Mouse (Mus musculus): ENCODE measurements at regions not wholly inside any gene's neighbourhood (a gene's known extent, or its start where the extent isn't known, plus 50 kb on each side); places are given as distances from the start of the nearest gene placed in this dataset.
"Not testable (repeated sequence)": the region's sequence is repeated elsewhere in the genome, so short reads cannot be mapped to it uniquely, and the experiment has no call there.

GRCm38 (mm10) chr10:119094166-119094565, 145.7 kb downstream of the Cand1 start:
- no peaks in the 10 kb centered on the region for H3K27me3 ChIP-seq
- H3K4me1 ChIP-seq, result peaks cover 3% of the 10 kb centered on the region; the same call in 1 of the 2 replicates
- H3K4me2 ChIP-seq (replicated peaks), result no peak overlapping the region
- no peak overlapping the region for H3K4me3 ChIP-seq
- H3K9ac ChIP-seq, result no peak overlapping the region
- no peak for ATAC-seq (ENCODE audit: insufficient number of reproducible peaks, insufficient read depth, low FRiP score, low TSS enrichment)
- no peaks in the 10 kb centered on the region for H3K36me3 ChIP-seq
- 89% methylated on average over 11 of the region's 11 CpGs for WGBS
- H3K9me3 ChIP-seq, result no peaks in the 10 kb centered on the region
- no peak overlapping the region for H3K27ac ChIP-seq

- Histone ChIP-seq H3K36me3 (no peaks in the 10 kb centered on the region), H3K27me3 (no peaks in the 10 kb centered on the region), H3K4me1 (no peaks in the 10 kb centered on the region), H3K9me3 (no peaks in the 10 kb centered on the region), H3K4me3 (no peak overlapping the region), H3K9ac (no peak overlapping the region), H3K27ac (no peak overlapping the region), H3K4me2 (replicated peaks) (no peak overlapping the region)
- ATAC-seq (ENCODE audit: insufficient number of reproducible peaks, insufficient read depth, low FRiP score, low TSS enrichment), result no peak
- 92% methylated on average over 4 of the region's 4 CpGs for WGBS
Observed at GRCm38 (mm10) chr10:119087886-119088285, 152.0 kb downstream of the Cand1 start.

- H3K27me3 ChIP-seq, result no peaks in the 10 kb centered on the region
- H3K27ac ChIP-seq, result no peak overlapping the region
- H3K4me3 ChIP-seq, result no peak overlapping the region
- no peak for ATAC-seq (ENCODE audit: insufficient number of reproducible peaks, insufficient read depth, low FRiP score, low TSS enrichment)
- H3K36me3 ChIP-seq, result no peaks in the 10 kb centered on the region
- no peaks in the 10 kb centered on the region for H3K9me3 ChIP-seq
- 91% methylated on average over 5 of the region's 5 CpGs for WGBS
- no peak overlapping the region for H3K4me2 ChIP-seq (replicated peaks)
- no peak overlapping the region for H3K9ac ChIP-seq
- no peaks in the 10 kb centered on the region for H3K4me1 ChIP-seq
Observed at GRCm38 (mm10) chr10:119087071-119087665, 152.7 kb downstream of the Cand1 start.

GRCm38 (mm10) chr10:119086450-119086849, 153.4 kb downstream of the Cand1 start:
- no peak overlapping the region for H3K4me2 ChIP-seq (replicated peaks)
- no peak overlapping the region for H3K4me3 ChIP-seq
- H3K4me1 ChIP-seq, result no peaks in the 10 kb centered on the region
- no peaks in the 10 kb centered on the region for H3K9me3 ChIP-seq
- no peak for ATAC-seq (ENCODE audit: insufficient number of reproducible peaks, insufficient read depth, low FRiP score, low TSS enrichment)
- no peaks in the 10 kb centered on the region for H3K36me3 ChIP-seq
- 62% methylated on average over 5 of the region's 5 CpGs for WGBS
- no peaks in the 10 kb centered on the region for H3K27me3 ChIP-seq
- H3K9ac ChIP-seq, result no peak overlapping the region
- H3K27ac ChIP-seq, result no peak overlapping the region

GRCm38 (mm10) chr10:119083431-119083830, 156.4 kb downstream of the Cand1 start:
- H3K4me3 ChIP-seq, result no peak overlapping the region
- H3K36me3 ChIP-seq, result no peaks in the 10 kb centered on the region
- no peak overlapping the region for H3K4me2 ChIP-seq (replicated peaks)
- H3K27ac ChIP-seq, result no peak overlapping the region
- H3K27me3 ChIP-seq, result no peaks in the 10 kb centered on the region
- no peak overlapping the region for H3K9ac ChIP-seq
- whole genome bisulfite sequencing, result 71% methylated on average over 4 of the region's 4 CpGs
- no peaks in the 10 kb centered on the region for H3K4me1 ChIP-seq
- H3K9me3 ChIP-seq, result no peaks in the 10 kb centered on the region
- ATAC-seq (ENCODE audit: insufficient number of reproducible peaks, insufficient read depth, low FRiP score, low TSS enrichment), result no peak

GRCm38 (mm10) chr10:119082861-119083260, 157.0 kb downstream of the Cand1 start:
- H3K27me3 ChIP-seq, result no peaks in the 10 kb centered on the region
- WGBS, result 85% methylated on average over 2 of the region's 2 CpGs
- H3K4me1 ChIP-seq, result no peaks in the 10 kb centered on the region
- no peak overlapping the region for H3K9ac ChIP-seq
- H3K36me3 ChIP-seq, result no peaks in the 10 kb centered on the region
- H3K4me2 ChIP-seq (replicated peaks), result no peak overlapping the region
- no peak overlapping the region for H3K4me3 ChIP-seq
- no peak for ATAC-seq (ENCODE audit: insufficient number of reproducible peaks, insufficient read depth, low FRiP score, low TSS enrichment)
- no peaks in the 10 kb centered on the region for H3K9me3 ChIP-seq
- no peak overlapping the region for H3K27ac ChIP-seq

- H3K36me3 ChIP-seq; H3K9me3 ChIP-seq; H3K4me2 ChIP-seq (replicated peaks); H3K4me3 ChIP-seq; H3K4me1 ChIP-seq; H3K9ac ChIP-seq; H3K27me3 ChIP-seq; ATAC-seq (ENCODE audit: insufficient number of reproducible peaks, insufficient read depth, low FRiP score, low TSS enrichment); H3K27ac ChIP-seq: not testable (repeated sequence)
- WGBS, result 82% methylated on average over 3 of the region's 3 CpGs
Observed at GRCm38 (mm10) chr10:119081766-119082165, 158.1 kb downstream of the Cand1 start.

- no peaks in the 10 kb centered on the region for H3K36me3 ChIP-seq
- no peak for ATAC-seq (ENCODE audit: insufficient number of reproducible peaks, insufficient read depth, low FRiP score, low TSS enrichment)
Observed at GRCm38 (mm10) chr10:119076100-119076566, 163.7 kb downstream of the Cand1 start.

GRCm38 (mm10) chr10:119074887-119075286, 165.0 kb downstream of the Cand1 start:
- 79% methylated on average over 15 of the region's 15 CpGs for WGBS
- Histone ChIP-seq H3K4me1 (peaks cover 11% of the 10 kb centered on the region; the same call in 1 of the 2 replicates), H3K9me3 (no peaks in the 10 kb centered on the region), H3K27ac (no peak overlapping the region), H3K36me3 (no peaks in the 10 kb centered on the region), H3K27me3 (no peaks in the 10 kb centered on the region), H3K4me3 (no peak overlapping the region), H3K4me2 (replicated peaks) (no peak overlapping the region), H3K9ac (no peak overlapping the region)
- no peak for ATAC-seq (ENCODE audit: insufficient number of reproducible peaks, insufficient read depth, low FRiP score, low TSS enrichment)

More at GRCm38 (mm10) chr10:119076100-119076566, 163.7 kb downstream of the Cand1 start:
- no peak overlapping the region for H3K4me3 ChIP-seq
- 16% methylated on average over 12 of the region's 12 CpGs for WGBS
- H3K27me3 ChIP-seq, result no peaks in the 10 kb centered on the region
- H3K9ac ChIP-seq, result no peak overlapping the region
- no peak overlapping the region for H3K27ac ChIP-seq
- no peaks in the 10 kb centered on the region for H3K9me3 ChIP-seq
- peaks cover 11% of the 10 kb centered on the region; the same call in 1 of the 2 replicates for H3K4me1 ChIP-seq
- H3K4me2 ChIP-seq (replicated peaks), result 0 out of 2 replicates have a peak overlapping the region, but pooled peaks have one; percentile 12

GRCm38 (mm10) chr10:119073991-119074390, 165.9 kb downstream of the Cand1 start:
- Histone ChIP-seq H3K36me3 (no peaks in the 10 kb centered on the region), H3K4me1 (peaks cover 11% of the 10 kb centered on the region; the same call in 1 of the 2 replicates), H3K27me3 (no peaks in the 10 kb centered on the region), H3K4me3 (no peak overlapping the region), H3K4me2 (replicated peaks) (no peak overlapping the region), H3K9ac (no peak overlapping the region), H3K27ac (no peak overlapping the region), H3K9me3 (no peaks in the 10 kb centered on the region)
- WGBS, result 94% methylated on average over 3 of the region's 3 CpGs
- ATAC-seq (ENCODE audit: insufficient number of reproducible peaks, insufficient read depth, low FRiP score, low TSS enrichment), result no peak

GRCm38 (mm10) chr10:119069410-119069809, 170.4 kb downstream of the Cand1 start:
- Histone ChIP-seq H3K36me3 (no peaks in the 10 kb centered on the region), H3K9ac (no peak overlapping the region), H3K4me2 (replicated peaks) (no peak overlapping the region), H3K4me3 (no peak overlapping the region), H3K9me3 (no peaks in the 10 kb centered on the region), H3K4me1 (no peaks in the 10 kb centered on the region), H3K27me3 (no peaks in the 10 kb centered on the region), H3K27ac (no peak overlapping the region)
- WGBS, result 89% methylated on average over 11 of the region's 11 CpGs
- ATAC-seq (ENCODE audit: insufficient number of reproducible peaks, insufficient read depth, low FRiP score, low TSS enrichment), result no peak

GRCm38 (mm10) chr10:119067838-119068237, 172.0 kb downstream of the Cand1 start:
- H3K4me2 ChIP-seq (replicated peaks), result no peak overlapping the region
- no peak overlapping the region for H3K9ac ChIP-seq
- 0 out of 2 replicates have a peak, but pooled peaks cover 2% of the 10 kb centered on the region for H3K4me1 ChIP-seq
- H3K27me3 ChIP-seq, result no peaks in the 10 kb centered on the region
- no peaks in the 10 kb centered on the region for H3K9me3 ChIP-seq
- no peak overlapping the region for H3K4me3 ChIP-seq
- WGBS, result 75% methylated on average over 6 of the region's 6 CpGs
- no peak for ATAC-seq (ENCODE audit: insufficient number of reproducible peaks, insufficient read depth, low FRiP score, low TSS enrichment)
- no peak overlapping the region for H3K27ac ChIP-seq
- H3K36me3 ChIP-seq, result no peaks in the 10 kb centered on the region

All from embryonic facial prominence, embryonic 12.5 days (tissue).